26 mouse cellular contexts compared by ENCODE assay signal in the genomic region with DNA sequence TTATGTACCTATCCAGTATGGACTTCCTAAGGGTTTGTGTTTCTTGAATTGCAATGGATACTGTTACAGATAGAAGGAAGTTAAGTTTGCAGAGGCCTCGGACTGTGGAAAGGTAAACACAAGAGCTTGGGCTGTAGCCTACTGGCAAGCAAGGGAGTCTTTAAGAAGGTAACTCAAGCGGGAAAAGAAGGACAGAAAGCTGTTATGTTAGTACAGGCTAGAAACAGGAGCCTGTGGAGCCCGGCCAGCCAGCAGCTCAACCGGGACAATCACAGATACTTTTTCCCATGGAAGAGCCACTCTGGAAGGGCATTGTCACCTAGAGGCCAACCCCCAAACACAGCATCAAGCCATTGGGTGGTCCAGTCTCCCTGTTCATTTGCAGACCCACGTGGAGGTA.
"Had no signal": no experiment of that assay in that cellular context is flagged by ENCODE, and none has a peak within 500 bp of the region (broad histone marks: within the 10 kb centered on the region; RNA-seq: fewer than 3 reads in every experiment).

No protein-coding gene starts in this region.

- H3K27ac ChIP-seq: heart, embryonic 10.5 days; heart, embryonic 13.5 days; heart, embryonic 15.5 days; hindbrain, embryonic 13.5 days; hindbrain, embryonic 15.5 days; hindbrain, postnatal 0 days; left cerebral cortex, adult 2 months; limb, embryonic 10.5 days; limb, embryonic 12.5 days; liver, embryonic 13.5 days; liver, embryonic 15.5 days had no signal

- ATAC-seq: forebrain, postnatal 0 days; hindbrain, postnatal 0 days; intestine, embryonic 16.5 days; liver, postnatal 0 days had no signal

- DNase-seq: forebrain, postnatal 0 days; gastrocnemius, postnatal 14 days; gastrocnemius, postnatal 36 days; heart, adult 18-20 months; heart, postnatal 14 days; heart, postnatal 36 days; kidney, adult 11 months; kidney, adult 2 months; kidney, postnatal 25 days; layer of hippocampus, adult 9-11 months; layer of hippocampus, postnatal 36 days; liver; liver, embryonic 13.5 days; liver, postnatal 0 days had no signal

- H3K4me1 ChIP-seq: heart, embryonic 10.5 days; heart, embryonic 13.5 days; heart, embryonic 15.5 days; hindbrain, embryonic 13.5 days; hindbrain, embryonic 15.5 days; limb, embryonic 10.5 days; liver, embryonic 13.5 days had no signal

- H3K9me3 ChIP-seq: heart, embryonic 10.5 days; heart, embryonic 13.5 days; heart, embryonic 15.5 days; hindbrain, embryonic 13.5 days; hindbrain, embryonic 15.5 days; limb, embryonic 10.5 days; limb, embryonic 12.5 days; liver, embryonic 13.5 days; liver, embryonic 15.5 days had no signal

- H3K9ac ChIP-seq: forebrain, postnatal 0 days; heart, embryonic 13.5 days; heart, embryonic 15.5 days; hindbrain, embryonic 13.5 days; hindbrain, embryonic 15.5 days; limb, embryonic 12.5 days; liver, embryonic 13.5 days; liver, embryonic 15.5 days; liver, postnatal 0 days had no signal

- H3K4me3 ChIP-seq: heart, embryonic 10.5 days; heart, embryonic 13.5 days; heart, embryonic 15.5 days; hindbrain, embryonic 13.5 days; hindbrain, embryonic 15.5 days; left cerebral cortex, adult 2 months; limb, embryonic 10.5 days; limb, embryonic 12.5 days; liver, embryonic 13.5 days; liver, embryonic 15.5 days had no signal

- H3K36me3 ChIP-seq: heart, embryonic 10.5 days; heart, embryonic 13.5 days; heart, embryonic 15.5 days; hindbrain, embryonic 13.5 days; hindbrain, embryonic 15.5 days; limb, embryonic 10.5 days; limb, embryonic 12.5 days; liver, embryonic 13.5 days; liver, embryonic 15.5 days had no signal

- H3K4me2 ChIP-seq: heart, embryonic 13.5 days; heart, embryonic 15.5 days; hindbrain, embryonic 13.5 days; hindbrain, embryonic 15.5 days; limb, embryonic 12.5 days; liver, embryonic 11.5 days; liver, embryonic 13.5 days; liver, embryonic 15.5 days had no signal

- H3K27me3 ChIP-seq: heart, embryonic 13.5 days; heart, embryonic 15.5 days; hindbrain, embryonic 13.5 days; hindbrain, embryonic 15.5 days; limb, embryonic 12.5 days; liver, embryonic 13.5 days; liver, embryonic 15.5 days had no signal
